Mouse (Mus musculus) heart, adult 8-10 months (tissue): ENCODE measurements around the gene Armc3. TPM values are rescaled to one million over a fixed set of nuclear protein-coding genes. Genes with fewer than 3 reads are reported as not detected.

Experiments used
- DNase-seq: peaks from one replicate; pipeline ENCODE4 v3.0.0; 2022; ENCODE audit warnings: low spot score
- total RNA-seq, 4 experiments: library from RNA; stranded (reverse); gene quantifications; 2 replicates each; pipeline ENCODE4 v1.2.4; 2022

The Armc3 gene
- total RNA-seq, 4 experiments from 2014 or later, result not detected

DNA sequence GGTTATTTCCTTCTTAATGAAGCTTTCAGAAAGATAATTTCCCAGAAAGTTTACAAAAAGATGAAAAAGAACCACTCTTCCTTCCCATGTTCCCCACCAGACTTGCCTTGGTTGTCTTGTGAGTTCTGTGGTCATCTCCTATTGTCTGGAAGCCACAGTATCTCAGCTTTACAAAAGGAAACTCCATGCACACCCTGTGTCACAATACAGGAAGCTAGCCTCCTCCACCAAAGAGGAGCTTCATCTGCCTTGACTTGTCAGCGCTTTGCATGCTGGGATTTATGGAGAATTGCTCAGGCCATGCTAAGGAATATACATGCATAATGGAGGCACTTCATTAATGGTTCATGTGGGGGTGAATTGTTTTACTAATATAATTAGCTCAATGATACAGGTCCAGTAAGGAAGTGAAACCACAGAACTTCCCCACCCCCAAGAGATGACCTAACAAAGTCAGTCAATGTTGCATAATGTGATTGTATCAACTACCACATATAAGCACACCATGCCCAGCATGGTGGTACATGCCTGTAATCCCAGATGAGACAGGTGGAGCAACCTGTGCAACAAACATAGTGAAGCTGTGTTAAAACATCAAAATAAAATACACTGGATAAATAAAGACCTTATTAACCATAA is 152.6 kb downstream of the Armc3 start:
- no peak for DNase-seq

GRCm38 (mm10) chr2:19353158-19353557 is 154.1 kb downstream of the Armc3 start:
- DNase-seq, result no peak

Other genes with a start within 250 kb of the Armc3 start
- gene Pip4k2a, start 201.2 kb upstream of the Armc3 start, total RNA-seq, result 1 to 10 TPM; 4.9 to 6.6 (median 5.9) TPM
- gene 4930426L09Rik, start 201.0 kb upstream of the Armc3 start, total RNA-seq, result under 1 TPM in 1 of 4 experiments, not detected in 3; 0.19 TPM
- 10 to 100 TPM; 63.9 to 73.6 (median 69.8) TPM for gene Msrb2, start 172.1 kb downstream of the Armc3 start, total RNA-seq
- not detected for gene Ptf1a, start 246.4 kb downstream of the Armc3 start, total RNA-seq